Mouse (Mus musculus): ENCODE results near the gene 2300009A05Rik. TPM values are rescaled to one million over a fixed set of nuclear protein-coding genes. Genes with fewer than 3 reads are reported as not detected.

The 2300009A05Rik gene
- polyA plus RNA-seq, 1 experiment from 2014 or later = 55.7 TPM

Other genes with a start within 250 kb of the 2300009A05Rik start
- 30.8 and 31.2 TPM in 2 replicates for gene Map2k5, start 21.3 kb downstream of the 2300009A05Rik start, polyA plus RNA-seq (2014; fragmentation: Nextera tagmentation; extraction: Ambion mirVana)
- gene Iqch, start 203.2 kb upstream of the 2300009A05Rik start, polyA plus RNA-seq (2014; fragmentation: Nextera tagmentation; extraction: Ambion mirVana) = 0.09 TPM in 1 of 2 replicates, not detected in the other
- 26.0 and 28.1 TPM in 2 replicates for gene Aagab, start 203.4 kb upstream of the 2300009A05Rik start, polyA plus RNA-seq (2014; fragmentation: Nextera tagmentation; extraction: Ambion mirVana)